Mouse (Mus musculus): Measurements from ENCODE around the gene Gpt2. TPM values are rescaled to one million over a fixed set of nuclear protein-coding genes. Genes with fewer than 3 reads are reported as not detected.

The Gpt2 gene
- total RNA-seq (2014; fragmentation: Nextera tagmentation): 0.17 and 1.1 TPM in 2 replicates
- 1.1 and 2.0 TPM in 2 replicates for total RNA-seq (2017)

- peak; percentile 99 for ATAC-seq (replicated peaks; ENCODE audit: low FRiP score, low TSS enrichment, poor library complexity, severe bottlenecking)
Observed at GRCm38 (mm10) chr8:85492125-85492875, at the start of gene Gpt2. Gene Gpt2, plus strand, starts transcription at chr8:85492576.

- no peak for ATAC-seq (replicated peaks; ENCODE audit: low FRiP score, low TSS enrichment, poor library complexity, severe bottlenecking)
Observed at GRCm38 (mm10) chr8:85444092-85444491, 48.3 kb upstream of the Gpt2 start.

DNA sequence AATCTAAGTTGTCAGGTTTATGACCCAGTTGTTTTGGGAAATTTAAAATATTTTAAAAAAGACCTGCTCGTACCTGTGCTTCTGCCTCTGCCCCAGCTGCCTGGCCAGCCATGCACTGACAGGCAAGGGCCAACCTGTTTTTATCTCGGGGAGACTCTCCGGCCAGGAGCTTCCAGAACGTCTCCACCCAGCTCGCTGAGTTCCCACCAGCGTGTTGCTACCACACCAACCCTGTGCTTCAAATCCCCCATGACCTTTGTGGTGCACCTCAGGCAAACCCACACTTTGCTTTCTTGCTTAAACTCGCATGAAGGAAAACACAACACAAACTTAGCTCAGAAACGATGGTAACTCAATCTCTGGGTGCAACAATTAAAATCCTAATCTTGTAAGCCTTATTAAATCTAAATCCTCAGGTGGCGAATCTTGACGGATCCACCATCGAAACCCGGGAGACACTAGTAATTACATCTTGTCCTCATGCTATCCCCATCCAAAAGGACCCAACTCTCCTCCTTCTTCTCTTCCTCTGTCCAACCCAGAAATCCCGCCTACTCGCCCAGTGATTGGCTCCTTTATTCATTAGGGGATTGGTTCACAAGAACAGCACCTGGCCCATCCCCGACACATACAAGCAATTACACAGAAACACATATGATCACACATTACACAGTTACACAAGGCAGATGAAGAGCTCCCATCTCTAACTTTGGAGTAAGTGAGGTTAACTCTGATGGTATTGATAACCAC, 46.3 kb upstream of the Gpt2 start:
- no peak for ATAC-seq (replicated peaks; ENCODE audit: low FRiP score, low TSS enrichment, poor library complexity, severe bottlenecking)

- ATAC-seq (replicated peaks; ENCODE audit: low FRiP score, low TSS enrichment, poor library complexity, severe bottlenecking): no peak
Observed at GRCm38 (mm10) chr8:85450335-85450734, 42.0 kb upstream of the Gpt2 start.

DNA sequence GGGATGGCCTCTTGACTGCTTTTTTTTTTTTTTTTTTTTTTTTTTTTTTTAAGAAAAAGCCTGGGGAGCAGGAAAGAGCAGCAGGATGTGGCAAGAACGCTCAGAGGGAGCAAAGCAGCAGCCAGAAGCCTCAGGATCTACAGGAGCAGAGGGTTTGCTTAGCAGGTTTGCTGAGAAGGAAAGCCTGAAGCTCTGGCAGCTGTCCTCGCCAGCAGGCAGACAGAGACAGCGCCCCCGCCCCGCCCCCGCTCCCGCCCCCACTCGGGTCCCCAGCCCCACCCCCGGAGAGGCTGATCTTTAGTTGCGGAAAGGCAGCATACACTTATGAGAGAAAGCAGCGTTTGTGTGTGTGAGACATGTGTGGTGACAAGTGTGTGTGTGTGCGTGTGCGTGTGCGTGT, 40.0 kb upstream of the Gpt2 start:
- peak; percentile 20; the same call in 1 of the 2 replicates for ATAC-seq (replicated peaks; ENCODE audit: low FRiP score, low TSS enrichment, poor library complexity, severe bottlenecking)

DNA sequence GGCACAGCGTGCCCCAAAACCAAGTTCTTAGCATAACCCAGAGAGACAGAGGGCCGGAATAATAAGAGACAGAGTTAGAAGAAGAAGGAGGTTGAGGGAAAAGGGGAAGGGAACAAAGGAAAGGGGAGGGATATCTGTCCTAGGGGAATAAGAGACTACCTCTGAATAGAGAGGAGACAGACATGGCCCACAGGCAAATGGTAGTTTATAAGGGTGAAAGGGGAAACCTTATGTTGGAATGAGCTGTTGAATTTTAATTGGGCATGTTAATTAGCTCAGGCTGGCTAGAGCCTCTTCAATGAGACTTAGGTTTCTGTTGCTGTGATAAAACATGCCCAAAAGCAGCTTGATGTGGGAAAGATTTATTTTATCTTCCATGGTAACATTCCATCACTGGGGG, 39.1 kb upstream of the Gpt2 start:
- ATAC-seq (replicated peaks; ENCODE audit: low FRiP score, low TSS enrichment, poor library complexity, severe bottlenecking): no peak

DNA sequence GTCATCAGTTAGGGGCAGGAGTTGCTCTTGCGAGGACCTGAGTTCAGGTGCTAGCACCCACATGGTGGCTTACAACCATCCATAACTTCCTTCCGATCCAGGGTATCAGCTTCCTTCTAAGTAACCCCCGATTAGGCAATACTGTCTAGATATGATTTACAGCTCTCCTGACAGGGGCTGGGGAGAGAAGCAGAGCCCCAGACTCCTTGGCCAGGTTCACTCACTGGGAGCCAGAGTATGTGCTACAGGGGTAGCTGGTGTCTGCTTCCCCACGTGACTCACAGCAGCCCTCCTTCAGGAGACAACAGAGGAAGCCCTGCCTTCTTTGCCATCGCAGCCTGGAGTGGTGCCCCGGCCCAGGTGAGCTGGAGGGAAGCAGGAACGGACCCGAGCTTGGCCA, 37.6 kb upstream of the Gpt2 start:
- ATAC-seq (replicated peaks; ENCODE audit: low FRiP score, low TSS enrichment, poor library complexity, severe bottlenecking): no peak

DNA sequence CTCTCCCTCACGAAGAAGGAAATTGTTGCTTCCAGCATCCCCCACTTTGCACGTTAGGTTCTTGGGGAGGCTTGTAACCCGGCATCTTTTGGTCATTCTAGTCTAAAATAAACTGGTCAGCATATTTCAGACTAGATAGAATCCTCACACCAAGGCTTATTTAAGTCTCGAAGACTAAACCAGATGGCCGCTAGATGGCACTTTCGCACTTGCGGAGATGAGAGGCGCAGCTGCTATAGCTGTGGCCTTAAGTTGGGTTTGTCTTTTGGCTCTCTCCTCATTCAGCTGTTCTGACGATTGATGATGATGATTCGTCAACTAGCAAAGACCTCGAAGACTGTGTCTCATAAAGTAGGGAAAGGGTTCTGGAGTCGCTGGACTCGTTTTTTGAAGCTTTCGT, 35.8 kb upstream of the Gpt2 start:
- peak; percentile 66 for ATAC-seq (replicated peaks; ENCODE audit: low FRiP score, low TSS enrichment, poor library complexity, severe bottlenecking)

- peak; percentile 72 for ATAC-seq (replicated peaks; ENCODE audit: low FRiP score, low TSS enrichment, poor library complexity, severe bottlenecking)
Observed at GRCm38 (mm10) chr8:85459582-85459981, 32.8 kb upstream of the Gpt2 start.

- ATAC-seq (replicated peaks; ENCODE audit: low FRiP score, low TSS enrichment, poor library complexity, severe bottlenecking): no peak
Observed at GRCm38 (mm10) chr8:85460804-85461203, 31.6 kb upstream of the Gpt2 start.

DNA sequence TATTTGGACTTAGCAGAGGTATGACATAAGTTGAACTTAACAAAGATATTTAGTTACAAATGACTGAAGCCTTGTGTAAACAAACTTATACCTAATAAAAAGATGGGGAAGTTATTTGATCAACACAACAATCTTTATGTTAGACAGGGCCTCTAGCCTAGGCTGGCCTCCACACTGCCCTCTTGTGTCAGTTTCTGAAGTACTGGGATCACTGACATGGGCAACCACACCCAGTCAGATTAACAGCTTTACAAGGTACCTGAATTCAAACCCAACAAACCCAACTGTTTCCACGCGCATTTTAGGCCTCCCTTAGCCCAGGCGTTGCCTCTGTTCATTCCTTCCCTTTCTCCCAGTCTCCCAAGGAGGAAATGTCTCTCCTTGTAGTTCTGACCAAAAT, 31.0 kb upstream of the Gpt2 start:
- ATAC-seq (replicated peaks; ENCODE audit: low FRiP score, low TSS enrichment, poor library complexity, severe bottlenecking): peak; percentile 47

GRCm38 (mm10) chr8:85462441-85462840, 29.9 kb upstream of the Gpt2 start:
- no peak for ATAC-seq (replicated peaks; ENCODE audit: low FRiP score, low TSS enrichment, poor library complexity, severe bottlenecking)

DNA sequence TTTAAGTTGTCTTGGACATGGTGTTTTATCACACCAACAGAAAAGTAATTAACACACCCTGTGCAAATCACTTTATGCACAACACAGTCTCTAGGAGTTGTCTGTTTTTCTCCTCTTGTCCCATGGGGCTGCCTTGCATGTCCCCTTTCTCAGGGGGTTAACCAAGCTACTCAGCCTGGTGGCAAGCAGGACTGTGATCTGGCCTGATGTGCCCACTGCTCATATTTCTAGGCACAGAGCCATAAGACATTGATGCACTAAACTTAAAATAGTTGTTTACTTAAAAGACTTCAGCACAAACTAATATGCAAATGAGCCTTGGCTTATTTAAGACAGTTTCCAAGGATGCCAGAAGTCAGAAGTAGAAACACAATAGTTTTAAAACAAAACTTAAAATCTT, 28.1 kb upstream of the Gpt2 start:
- ATAC-seq (replicated peaks; ENCODE audit: low FRiP score, low TSS enrichment, poor library complexity, severe bottlenecking): no peak

GRCm38 (mm10) chr8:85466056-85466455, 26.3 kb upstream of the Gpt2 start:
- no peak for ATAC-seq (replicated peaks; ENCODE audit: low FRiP score, low TSS enrichment, poor library complexity, severe bottlenecking)

DNA sequence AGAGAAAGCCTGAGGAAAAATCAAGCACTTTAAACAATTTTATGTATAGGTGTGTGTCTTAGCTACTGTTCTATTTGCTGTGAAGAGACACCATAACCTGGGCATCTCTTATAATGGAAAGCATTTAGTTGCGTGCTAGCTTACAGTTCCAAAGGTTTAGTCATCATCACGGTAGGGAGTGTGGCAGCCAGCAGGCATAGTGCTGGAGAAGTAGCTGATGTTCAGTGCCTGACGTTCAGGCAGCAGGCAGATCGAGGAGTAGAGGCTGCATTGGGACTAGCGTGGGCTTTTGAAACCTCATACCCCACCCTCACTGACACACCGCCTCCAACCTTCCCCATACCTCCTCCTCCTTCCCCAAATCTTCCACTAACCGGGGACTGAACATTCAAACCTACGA, 21.6 kb upstream of the Gpt2 start:
- ATAC-seq (replicated peaks; ENCODE audit: low FRiP score, low TSS enrichment, poor library complexity, severe bottlenecking): no peak

- ATAC-seq (replicated peaks; ENCODE audit: low FRiP score, low TSS enrichment, poor library complexity, severe bottlenecking): no peak
Observed at GRCm38 (mm10) chr8:85472800-85473199, 19.6 kb upstream of the Gpt2 start.

- ATAC-seq (replicated peaks; ENCODE audit: low FRiP score, low TSS enrichment, poor library complexity, severe bottlenecking): no peak
Observed at GRCm38 (mm10) chr8:85473246-85473645, 19.1 kb upstream of the Gpt2 start.

DNA sequence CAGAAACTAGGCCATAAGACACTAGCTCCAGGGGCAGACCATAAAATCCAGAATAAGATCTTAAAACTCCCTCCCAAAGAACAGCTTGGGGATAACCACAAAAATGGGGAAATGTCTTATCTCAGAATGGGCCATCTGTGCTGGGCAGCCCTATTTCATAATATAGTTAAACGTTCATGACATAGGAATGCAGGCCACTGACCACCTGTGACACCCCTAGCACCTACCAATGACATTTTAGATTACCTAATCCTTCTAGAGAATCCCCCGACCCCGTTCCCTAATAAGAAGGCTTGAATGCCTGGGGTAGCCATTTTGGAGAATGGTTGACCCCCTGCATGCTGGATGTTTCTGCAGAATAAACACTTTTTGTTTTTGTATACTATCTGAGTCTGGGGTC, 17.5 kb upstream of the Gpt2 start:
- ATAC-seq (replicated peaks; ENCODE audit: low FRiP score, low TSS enrichment, poor library complexity, severe bottlenecking): no peak

GRCm38 (mm10) chr8:85476970-85477545, 15.3 kb upstream of the Gpt2 start:
- ATAC-seq (replicated peaks; ENCODE audit: low FRiP score, low TSS enrichment, poor library complexity, severe bottlenecking): no peak

GRCm38 (mm10) chr8:85478397-85478796, 14.0 kb upstream of the Gpt2 start:
- no peak for ATAC-seq (replicated peaks; ENCODE audit: low FRiP score, low TSS enrichment, poor library complexity, severe bottlenecking)

- no peak for ATAC-seq (replicated peaks; ENCODE audit: low FRiP score, low TSS enrichment, poor library complexity, severe bottlenecking)
Observed at GRCm38 (mm10) chr8:85479710-85480109, 12.7 kb upstream of the Gpt2 start.
